Mouse (Mus musculus): ENCODE results near the gene Slain2. TPM values are rescaled to one million over a fixed set of nuclear protein-coding genes. Genes with fewer than 3 reads are reported as not detected.

Gene Slain2
- polyA plus RNA-seq, 2 experiments = 4.5 to 5.4 TPM

DNA sequence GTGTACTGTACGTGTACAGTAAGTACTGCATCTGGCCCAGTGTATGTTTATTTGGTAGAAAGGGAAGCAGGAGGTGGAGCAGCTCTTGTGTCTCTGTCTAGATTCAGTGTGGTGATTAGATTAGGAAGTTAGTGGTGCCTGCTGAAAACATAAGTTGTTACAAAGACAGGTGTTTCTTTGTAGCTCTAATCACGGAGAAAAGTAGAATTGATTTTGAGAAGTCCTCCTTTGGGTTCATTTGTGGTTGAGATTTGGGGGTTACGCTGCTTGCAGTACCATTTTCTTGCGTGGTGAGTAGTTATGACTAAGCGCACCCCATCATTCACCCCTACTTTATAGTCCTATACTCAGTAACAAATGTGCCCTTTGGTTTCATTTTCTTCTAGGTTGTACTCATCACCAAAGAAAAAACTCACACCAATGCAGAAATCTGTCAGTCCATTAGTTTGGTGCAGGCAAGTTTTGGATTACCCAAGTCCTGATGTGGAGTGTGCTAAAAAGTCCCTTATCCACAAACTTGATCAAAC is 26.9 kb downstream of the Slain2 start:
- TF ChIP-seq CTCF (IDR thresholded peaks at IDR 0.05; ENCODE audit: low read depth) = no peak
- TF ChIP-seq EP300 (IDR thresholded peaks at IDR 0.05; ENCODE audit: low read depth) = no peak
- ATAC-seq (ENCODE audit: insufficient read depth) = no peak
- Histone ChIP-seq H3K9me3 (ENCODE audit: control insufficient read depth, low read length) (no peaks in the 10 kb centered on the region), H3K36me3 (replicated peaks; ENCODE audit: control insufficient read depth, insufficient read depth, low read depth) (no peaks in the 10 kb centered on the region), H3K4me2 (ENCODE audit: low read depth) (no peak overlapping the region), H3K27me3 (ENCODE audit: control insufficient read depth, insufficient read depth, low read length) (no peaks in the 10 kb centered on the region), H3K9ac (replicated peaks) (no peak overlapping the region), H3K4me1 (replicated peaks; ENCODE audit: control insufficient read depth in 2 of 2, insufficient read depth in 2 of 2, low read length in 1 of 2) (no peaks in the 10 kb centered on the region), H3K4me3 (ENCODE audit: insufficient read depth in 1 of 2, low read depth in 2 of 2, low read length in 2 of 2) (no peak overlapping the region), H3K27ac (no peak overlapping the region)
- 71% methylated on average over 5 of the region's 5 CpGs for whole genome bisulfite sequencing (ENCODE audit: insufficient replicate concordance)
- DNase-seq (ENCODE audit: low read depth in 3 of 3, low spot score in 3 of 3) = no peak

DNA sequence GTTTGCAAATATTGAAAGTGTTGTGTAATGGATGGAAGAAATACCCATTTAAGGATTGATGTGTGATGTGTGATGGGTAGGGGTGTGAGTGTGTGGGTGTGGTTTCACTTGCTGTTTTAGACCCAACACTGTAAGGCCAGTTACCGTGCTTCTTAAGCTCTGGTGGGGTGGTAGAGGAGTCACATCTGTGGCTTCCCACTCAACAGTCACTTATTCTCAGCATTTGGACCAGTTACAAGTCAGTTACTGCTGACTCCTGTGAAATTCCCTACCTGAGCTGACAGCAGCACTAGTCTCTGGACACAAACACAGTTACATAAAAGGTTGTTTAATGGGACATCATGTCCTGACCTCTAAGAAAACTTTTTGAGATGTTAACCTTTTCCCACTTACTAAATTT is 34.0 kb downstream of the Slain2 start:
- Histone ChIP-seq H3K27me3 (ENCODE audit: control insufficient read depth, insufficient read depth, low read length) (no peaks in the 10 kb centered on the region), H3K27ac (no peak overlapping the region), H3K4me3 (ENCODE audit: insufficient read depth in 1 of 2, low read depth in 2 of 2, low read length in 2 of 2) (no peak overlapping the region), H3K9ac (replicated peaks) (no peak overlapping the region), H3K4me1 (replicated peaks; ENCODE audit: control insufficient read depth in 2 of 2, insufficient read depth in 2 of 2, low read length in 1 of 2) (no peaks in the 10 kb centered on the region), H3K9me3 (ENCODE audit: control insufficient read depth, low read length) (no peaks in the 10 kb centered on the region), H3K36me3 (replicated peaks; ENCODE audit: control insufficient read depth, insufficient read depth, low read depth) (no peaks in the 10 kb centered on the region), H3K4me2 (ENCODE audit: low read depth) (no peak overlapping the region)
- WGBS (ENCODE audit: insufficient replicate concordance) = 79% methylated on average over 1 of the region's 1 CpGs
- TF ChIP-seq CTCF (IDR thresholded peaks at IDR 0.05; ENCODE audit: low read depth) (no peak), EP300 (IDR thresholded peaks at IDR 0.05; ENCODE audit: low read depth) (no peak)
- DNase-seq (ENCODE audit: low read depth in 3 of 3, low spot score in 3 of 3) (no peak), ATAC-seq (ENCODE audit: insufficient read depth) (no peak)

DNA sequence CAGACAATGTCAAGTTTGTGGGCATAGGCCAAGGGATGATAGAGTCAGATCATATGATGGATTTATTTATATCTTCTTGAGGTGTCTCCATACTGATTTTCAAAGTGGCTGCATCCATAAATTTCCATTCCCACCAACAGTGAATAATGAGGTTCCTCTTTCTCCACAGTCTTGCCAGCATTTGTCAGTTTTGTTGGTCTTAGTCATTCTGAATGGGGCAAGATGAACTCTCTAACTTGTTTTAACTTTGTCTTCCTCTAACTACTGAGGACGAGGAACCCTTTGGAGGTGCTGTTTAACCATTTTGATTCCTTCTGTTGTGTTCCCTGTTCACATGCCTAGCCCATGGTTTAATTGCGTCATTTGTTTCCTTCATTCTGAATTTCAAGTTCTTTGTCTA is 36.1 kb downstream of the Slain2 start:
- Histone ChIP-seq H3K4me3 (ENCODE audit: insufficient read depth in 1 of 2, low read depth in 2 of 2, low read length in 2 of 2) (no peak overlapping the region), H3K36me3 (replicated peaks; ENCODE audit: control insufficient read depth, insufficient read depth, low read depth) (no peaks in the 10 kb centered on the region), H3K27me3 (ENCODE audit: control insufficient read depth, insufficient read depth, low read length) (no peaks in the 10 kb centered on the region), H3K4me1 (replicated peaks; ENCODE audit: control insufficient read depth in 2 of 2, insufficient read depth in 2 of 2, low read length in 1 of 2) (no peaks in the 10 kb centered on the region), H3K9ac (replicated peaks) (no peak overlapping the region), H3K27ac (no peak overlapping the region), H3K9me3 (ENCODE audit: control insufficient read depth, low read length) (no peaks in the 10 kb centered on the region), H3K4me2 (ENCODE audit: low read depth) (no peak overlapping the region)
- no peak for DNase-seq (ENCODE audit: low read depth in 3 of 3, low spot score in 3 of 3)
- WGBS (ENCODE audit: insufficient replicate concordance) = 68% methylated on average over 2 of the region's 2 CpGs
- no peak for ATAC-seq (ENCODE audit: insufficient read depth)
- no peak for TF ChIP-seq EP300 (IDR thresholded peaks at IDR 0.05; ENCODE audit: low read depth)
- TF ChIP-seq CTCF (IDR thresholded peaks at IDR 0.05; ENCODE audit: low read depth) = no peak

DNA sequence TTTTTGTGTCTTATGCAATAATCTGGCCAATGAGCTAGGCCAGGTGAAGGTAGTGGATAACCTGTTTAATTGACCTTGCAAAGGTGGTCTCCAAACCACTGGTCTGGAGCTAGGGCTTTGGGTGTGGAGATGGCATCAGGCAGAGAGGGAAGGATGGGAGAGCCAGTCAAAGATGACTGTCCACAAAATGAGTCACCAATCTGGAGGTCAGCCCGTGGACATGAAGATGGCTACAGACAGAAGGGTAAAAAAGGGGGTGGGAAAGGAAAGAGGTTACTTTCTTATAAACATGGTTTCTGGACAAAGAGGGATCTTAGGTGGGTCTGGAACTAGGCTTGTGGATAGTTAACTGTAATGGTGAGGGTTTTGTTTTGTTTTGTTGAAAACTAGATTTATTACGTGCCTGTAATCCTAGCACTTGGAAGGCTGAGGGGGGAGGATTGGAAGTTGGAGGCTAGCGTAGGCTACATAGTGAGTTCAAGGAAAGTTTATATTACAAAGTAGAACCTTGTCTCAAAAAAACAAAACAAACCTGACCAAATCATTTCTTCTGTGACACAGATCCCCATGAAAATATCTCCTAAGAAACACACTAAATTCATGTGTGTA is 40.0 kb downstream of the Slain2 start:
- WGBS (ENCODE audit: insufficient replicate concordance) = 69% methylated on average over 3 of the region's 3 CpGs
- H3K9me3 ChIP-seq (ENCODE audit: control insufficient read depth, low read length) = no peaks in the 10 kb centered on the region
- DNase-seq (ENCODE audit: low read depth in 3 of 3, low spot score in 3 of 3) = no peak
- ATAC-seq (ENCODE audit: insufficient read depth) = no peak
- no peaks in the 10 kb centered on the region for H3K4me1 ChIP-seq (replicated peaks; ENCODE audit: control insufficient read depth in 2 of 2, insufficient read depth in 2 of 2, low read length in 1 of 2)
- H3K9ac ChIP-seq (replicated peaks) = no peak overlapping the region
- H3K4me2 ChIP-seq (ENCODE audit: low read depth) = no peak overlapping the region
- H3K27me3 ChIP-seq (ENCODE audit: control insufficient read depth, insufficient read depth, low read length) = no peaks in the 10 kb centered on the region
- H3K27ac ChIP-seq = no peak overlapping the region
- TF ChIP-seq CTCF (IDR thresholded peaks at IDR 0.05; ENCODE audit: low read depth) (no peak), EP300 (IDR thresholded peaks at IDR 0.05; ENCODE audit: low read depth) (no peak)
- peaks cover 2% of the 10 kb centered on the region; the same call in 1 of the 2 replicates for H3K36me3 ChIP-seq (replicated peaks; ENCODE audit: control insufficient read depth, insufficient read depth, low read depth)
- no peak overlapping the region for H3K4me3 ChIP-seq (ENCODE audit: insufficient read depth in 1 of 2, low read depth in 2 of 2, low read length in 2 of 2)

DNA sequence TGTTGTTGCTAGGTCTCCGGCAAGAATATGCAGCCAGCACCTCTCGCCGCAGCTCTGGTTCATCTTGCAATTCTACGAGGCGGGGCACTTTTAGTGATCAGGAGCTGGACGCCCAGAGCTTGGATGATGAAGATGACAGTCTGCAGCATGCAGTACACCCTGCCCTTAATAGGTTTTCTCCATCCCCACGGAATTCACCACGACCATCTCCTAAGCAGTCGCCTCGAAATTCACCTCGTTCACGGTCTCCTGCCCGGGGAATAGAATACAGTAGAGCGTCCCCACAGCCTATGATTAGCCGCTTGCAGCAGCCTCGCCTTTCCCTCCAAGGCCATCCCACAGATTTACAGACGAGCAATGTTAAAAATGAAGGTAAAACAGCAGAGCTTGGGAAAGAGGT is 43.2 kb downstream of the Slain2 start:
- Histone ChIP-seq H3K9ac (replicated peaks) (no peak overlapping the region), H3K27me3 (ENCODE audit: control insufficient read depth, insufficient read depth, low read length) (no peaks in the 10 kb centered on the region), H3K27ac (no peak overlapping the region), H3K36me3 (replicated peaks; ENCODE audit: control insufficient read depth, insufficient read depth, low read depth) (peaks cover 2% of the 10 kb centered on the region; the same call in 1 of the 2 replicates), H3K9me3 (ENCODE audit: control insufficient read depth, low read length) (no peaks in the 10 kb centered on the region), H3K4me2 (ENCODE audit: low read depth) (no peak overlapping the region), H3K4me1 (replicated peaks; ENCODE audit: control insufficient read depth in 2 of 2, insufficient read depth in 2 of 2, low read length in 1 of 2) (no peaks in the 10 kb centered on the region), H3K4me3 (ENCODE audit: insufficient read depth in 1 of 2, low read depth in 2 of 2, low read length in 2 of 2) (no peak overlapping the region)
- WGBS (ENCODE audit: insufficient replicate concordance) = 87% methylated on average over 17 of the region's 17 CpGs
- ATAC-seq (ENCODE audit: insufficient read depth) (no peak), DNase-seq (ENCODE audit: low read depth in 3 of 3, low spot score in 3 of 3) (no peak)
- no peak for TF ChIP-seq CTCF (IDR thresholded peaks at IDR 0.05; ENCODE audit: low read depth)
- no peak for TF ChIP-seq EP300 (IDR thresholded peaks at IDR 0.05; ENCODE audit: low read depth)
